Mouse (Mus musculus) heart, postnatal 25 days (tissue): ENCODE measurements around the gene Tes3-ps. TPM values are rescaled to one million over a fixed set of nuclear protein-coding genes. Genes with fewer than 3 reads are reported as not detected.

Experiments
- DNase-seq: peaks from one replicate; pipeline ENCODE4 v3.0.0; 2022; ENCODE audit warnings: low spot score
- intact Hi-C: fragments of 180-260 bp; cut with DNase I; formaldehyde crosslinking; loops from one replicate; pipeline ENCODE4 v1.15.1; 2025
- total RNA-seq, 2 experiments: library from RNA; stranded (reverse); gene quantifications; 2 replicates each; pipeline ENCODE4 v1.2.3; 2021

Gene Tes3-ps
- total RNA-seq, 2 experiments from 2014 or later: 1.5 TPM

- intact Hi-C loops: loop anchor here (1.0 kb wide), 1 partner anchor 21 kb away; no protein-coding TSS in a partner anchor
- peak; percentile 85 for DNase-seq
Observed at GRCm38 (mm10) chr13:49480057-49480456, 13.1 kb upstream of the Tes3-ps start.

- intact Hi-C loops: loop anchor here (1.0 kb wide), 1 partner anchor 21 kb away; no protein-coding TSS in a partner anchor
- DNase-seq: no peak
Observed at GRCm38 (mm10) chr13:49480551-49480950, 12.6 kb upstream of the Tes3-ps start.

DNA sequence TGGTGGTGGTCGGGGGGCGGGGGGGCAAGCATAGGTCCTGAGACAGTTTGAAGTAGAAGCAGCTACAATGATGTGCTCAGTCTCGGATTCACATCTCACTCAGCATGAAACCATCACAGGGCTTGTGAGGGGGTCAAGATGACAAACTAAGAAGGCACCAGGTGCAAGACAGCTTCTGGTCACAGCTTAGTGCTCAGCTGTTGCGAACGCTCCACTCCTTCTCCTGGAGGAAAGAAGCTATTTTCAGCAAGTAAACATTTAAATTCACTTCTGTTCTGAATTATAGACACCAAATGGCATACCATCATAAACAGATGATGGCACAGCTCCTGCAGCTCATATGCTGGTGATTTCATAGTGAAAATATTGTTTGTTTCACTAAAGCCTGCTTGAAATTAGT, 7.7 kb upstream of the Tes3-ps start:
- no peak for DNase-seq
- intact Hi-C loops: no loop called here

GRCm38 (mm10) chr13:49504510-49504909, 11.4 kb downstream of the Tes3-ps start, which contains the start of gene Ecm2:
Gene Ecm2 (plus strand): TSS chr13:49504810.
- no peak for DNase-seq
- intact Hi-C loops: loop anchor here (10.0 kb wide), 1 partner anchor 160 kb away; the partner anchor contains the start of gene Bicd2

DNA sequence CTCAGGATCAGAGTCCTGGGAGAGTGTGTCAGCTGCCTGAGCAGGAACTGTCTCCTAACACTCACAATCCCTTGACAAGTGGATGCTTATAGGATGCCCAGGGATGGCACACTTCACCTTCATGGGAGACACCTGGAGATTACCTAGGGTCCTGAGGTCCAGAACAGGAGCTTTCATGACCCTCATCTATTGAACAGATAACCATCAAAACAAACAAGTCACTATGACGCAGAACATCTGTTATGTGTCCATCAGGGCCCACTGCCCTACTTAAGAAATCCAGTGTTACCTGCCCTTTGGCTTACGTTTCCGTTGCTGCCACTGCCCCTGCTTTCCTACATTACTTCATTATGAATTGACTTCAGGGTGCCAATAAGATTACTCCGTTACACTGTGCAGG, 12.7 kb downstream of the Tes3-ps start:
- intact Hi-C loops: loop anchor here (10.0 kb wide), 1 partner anchor 161 kb away; the partner anchor contains the start of gene Bicd2
- no peak for DNase-seq

DNA sequence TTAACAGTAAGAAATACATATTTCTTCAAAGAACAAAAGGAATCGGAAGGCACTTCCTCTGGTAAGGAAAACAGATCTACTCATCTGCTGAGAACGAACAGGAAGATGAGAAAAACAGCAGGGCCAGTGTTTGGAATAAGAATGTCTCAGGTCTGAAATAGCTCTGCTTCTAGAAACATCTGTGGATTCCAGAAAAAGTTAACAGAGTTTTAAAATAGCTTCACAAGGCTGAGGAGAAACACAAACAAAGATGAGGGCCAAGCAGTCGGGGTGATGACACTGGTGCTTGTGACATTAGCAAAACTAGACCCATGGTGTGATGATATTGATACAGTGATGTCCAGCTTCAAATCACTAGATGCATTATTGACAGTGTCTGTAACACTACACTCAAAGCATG, 14.1 kb downstream of the Tes3-ps start:
- no peak for DNase-seq
- intact Hi-C loops: loop anchor here (10.0 kb wide), 1 partner anchor 162 kb away; the partner anchor contains the start of gene Bicd2

DNA sequence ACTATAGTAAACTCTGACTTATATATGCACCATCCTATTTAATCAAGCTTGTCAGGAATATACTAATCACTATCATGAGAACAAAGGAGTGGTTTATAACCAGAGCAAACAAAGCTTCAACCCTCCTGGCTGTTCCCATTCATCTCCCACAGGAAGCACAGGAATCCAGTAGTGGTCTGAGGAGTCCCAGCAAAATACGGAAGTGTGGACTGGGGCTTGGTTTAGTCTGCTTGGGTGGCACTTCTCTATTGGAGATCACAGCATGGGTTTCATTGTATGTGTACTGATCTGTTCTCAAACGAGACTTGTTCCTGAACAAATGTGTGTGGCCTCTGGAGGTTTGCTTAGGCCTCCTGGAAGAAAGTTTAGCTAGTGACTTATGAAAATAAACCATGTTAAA, 25.6 kb downstream of the Tes3-ps start:
- intact Hi-C loops: loop anchor here (5.0 kb wide), 1 partner anchor 66 kb away; no protein-coding TSS in a partner anchor

GRCm38 (mm10) chr13:49526235-49526634, 33.1 kb downstream of the Tes3-ps start:
- intact Hi-C loops: no loop called here
- DNase-seq: no peak

More for the DNA sequence above, 25.6 kb downstream of the Tes3-ps start:
- no peak for DNase-seq

- no peak for DNase-seq
- intact Hi-C loops: no loop called here
Observed at GRCm38 (mm10) chr13:49530636-49531035, 37.5 kb downstream of the Tes3-ps start.

DNA sequence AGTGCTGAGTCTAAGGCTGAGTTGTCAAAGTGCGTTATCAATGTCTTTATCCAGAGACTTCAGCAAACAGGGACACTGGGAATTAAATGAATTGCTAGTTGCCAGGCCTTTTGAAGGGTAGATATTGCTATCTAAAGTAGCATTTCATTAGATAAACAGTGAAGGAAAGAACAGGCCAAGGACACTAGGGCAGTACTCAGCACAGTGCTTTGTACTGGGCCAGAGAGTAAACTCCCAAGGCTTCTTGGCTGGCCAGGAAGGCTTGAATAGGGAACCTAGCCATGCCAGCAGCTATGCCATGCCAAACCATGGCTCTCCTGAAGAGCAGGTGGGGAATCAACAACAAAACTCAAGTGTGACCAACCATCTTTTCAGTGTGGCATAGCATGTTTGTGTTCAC, 43.8 kb downstream of the Tes3-ps start:
- intact Hi-C loops: no loop called here
- DNase-seq: no peak

- intact Hi-C loops: no loop called here
- no peak for DNase-seq
Observed at GRCm38 (mm10) chr13:49538693-49539092, 45.6 kb downstream of the Tes3-ps start.

DNA sequence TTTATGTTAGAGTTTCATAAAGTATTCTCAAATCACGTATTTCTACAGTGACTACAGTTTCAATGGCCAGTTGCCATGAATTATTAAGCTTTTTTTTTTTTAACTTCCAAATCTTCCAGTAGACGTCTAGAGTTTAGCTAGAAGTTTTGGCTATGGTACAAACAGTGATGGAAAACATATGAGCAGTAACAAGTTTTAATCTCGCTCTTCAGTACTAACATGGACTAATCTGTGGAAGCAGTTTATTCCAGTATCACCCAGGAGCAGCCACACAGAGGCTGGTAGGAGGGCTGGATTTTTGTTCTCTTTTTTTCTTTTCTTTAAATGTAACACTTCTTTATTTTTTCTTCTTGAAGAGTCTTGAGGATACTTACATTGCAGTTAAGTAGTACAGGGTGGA, 51.2 kb downstream of the Tes3-ps start, which contains the start of gene Aspn:
TSS of gene Aspn (plus strand) at position 165 of the 400 bp plus-strand sequence.
- intact Hi-C loops: no loop called here
- no peak for DNase-seq

DNA sequence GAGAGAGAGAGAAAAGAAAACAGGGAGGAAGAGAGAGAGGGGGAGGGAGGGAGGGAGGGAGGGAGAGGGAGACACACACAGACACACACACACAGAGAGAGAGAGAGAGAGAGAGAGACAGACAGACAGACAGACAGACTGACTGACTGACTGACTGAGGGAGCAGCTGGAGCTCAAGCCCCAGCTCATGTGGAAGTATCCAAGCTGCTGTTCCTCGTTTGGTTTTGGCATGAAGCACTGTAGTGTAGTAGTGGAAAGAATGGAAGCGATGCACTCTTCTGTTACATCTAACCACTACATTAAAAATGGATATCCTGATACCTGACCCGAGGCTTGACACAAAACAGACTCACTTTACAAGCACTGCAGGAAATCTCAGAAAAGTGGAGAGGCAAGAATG, 52.5 kb downstream of the Tes3-ps start:
- DNase-seq: no peak

More for the DNA sequence above, 52.5 kb downstream of the Tes3-ps start:
- intact Hi-C loops: loop anchor here (5.0 kb wide), 1 partner anchor 73 kb away; no protein-coding TSS in a partner anchor

Other genes with a start within 250 kb of the Tes3-ps start
- gene Susd3, start 244.6 kb upstream of the Tes3-ps start, total RNA-seq: under 1 TPM; 0.70 to 0.87 TPM
- 1 to 10 TPM in 1 of 2 experiments, under 1 TPM in 1; 0.91 to 1.2 TPM for gene Fgd3, start 173.0 kb upstream of the Tes3-ps start, total RNA-seq
- gene Bicd2, start 151.7 kb upstream of the Tes3-ps start, total RNA-seq: 10 to 100 TPM; 74.7 to 76.9 TPM
- gene Ippk, start 72.1 kb upstream of the Tes3-ps start, total RNA-seq: 1 to 10 TPM; 5.6 to 6.4 TPM
- gene Ecm2, start 11.5 kb downstream of the Tes3-ps start, total RNA-seq: 10 to 100 TPM; 15.1 to 16.1 TPM
- gene Aspn, start 51.1 kb downstream of the Tes3-ps start, total RNA-seq: 10 to 100 TPM; 24.0 to 28.6 TPM
- 1 to 10 TPM in 1 of 2 experiments, under 1 TPM in 1; 0.84 to 1.5 TPM for gene Omd, start 89.1 kb downstream of the Tes3-ps start, total RNA-seq
- gene Ogn, start 114.7 kb downstream of the Tes3-ps start, total RNA-seq: 10 to 100 TPM; 85.5 to 89.3 TPM
- 1 to 10 TPM; 1.8 to 2.4 TPM for gene Cenpp, start 159.5 kb downstream of the Tes3-ps start, total RNA-seq
- 10 to 100 TPM; 14.9 to 16.9 TPM for gene Nol8, start 159.8 kb downstream of the Tes3-ps start, total RNA-seq
- 10 to 100 TPM; 62.4 to 62.6 TPM for gene Iars, start 188.8 kb downstream of the Tes3-ps start, total RNA-seq